Mouse (Mus musculus) A20 (cell line): ENCODE data around the gene Mapre1.
"Not testable (repeated sequence)": the region's sequence is repeated elsewhere in the genome, so short reads cannot be mapped to it uniquely, and the experiment has no call there.

Experiments
- DNase-seq: peaks from one replicate; pipeline ENCODE4 v3.0.0-alpha.2; 2011; ENCODE audit warnings: low read depth, low spot score

Gene Mapre1

GRCm38 (mm10) chr2:153740500-153741436, at the start of gene Mapre1:
Mapre1 (plus strand) TSS chr2:153741274.
- DNase-seq: peak; percentile 99

DNA sequence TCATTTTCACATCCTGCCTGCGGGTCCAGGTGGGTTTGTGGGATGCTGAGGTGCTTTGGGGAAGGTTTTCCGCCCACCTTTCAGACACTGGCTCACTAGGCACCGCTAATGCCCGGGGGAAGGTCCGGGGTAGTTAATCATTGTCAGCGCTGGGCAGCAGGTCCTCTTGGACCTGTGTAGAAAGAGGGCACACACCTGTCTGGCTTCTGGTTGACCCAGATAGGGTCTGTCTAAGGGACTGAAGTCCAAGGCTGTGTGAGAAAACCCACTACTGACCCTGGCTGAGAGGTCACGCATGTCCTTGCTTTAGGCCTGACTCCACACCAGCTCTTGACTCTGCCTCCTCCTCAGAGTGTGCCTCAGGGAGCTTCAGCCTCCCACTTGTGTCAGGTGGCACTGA, 47.7 kb upstream of the Mapre1 start:
- DNase-seq: not testable (repeated sequence)

DNA sequence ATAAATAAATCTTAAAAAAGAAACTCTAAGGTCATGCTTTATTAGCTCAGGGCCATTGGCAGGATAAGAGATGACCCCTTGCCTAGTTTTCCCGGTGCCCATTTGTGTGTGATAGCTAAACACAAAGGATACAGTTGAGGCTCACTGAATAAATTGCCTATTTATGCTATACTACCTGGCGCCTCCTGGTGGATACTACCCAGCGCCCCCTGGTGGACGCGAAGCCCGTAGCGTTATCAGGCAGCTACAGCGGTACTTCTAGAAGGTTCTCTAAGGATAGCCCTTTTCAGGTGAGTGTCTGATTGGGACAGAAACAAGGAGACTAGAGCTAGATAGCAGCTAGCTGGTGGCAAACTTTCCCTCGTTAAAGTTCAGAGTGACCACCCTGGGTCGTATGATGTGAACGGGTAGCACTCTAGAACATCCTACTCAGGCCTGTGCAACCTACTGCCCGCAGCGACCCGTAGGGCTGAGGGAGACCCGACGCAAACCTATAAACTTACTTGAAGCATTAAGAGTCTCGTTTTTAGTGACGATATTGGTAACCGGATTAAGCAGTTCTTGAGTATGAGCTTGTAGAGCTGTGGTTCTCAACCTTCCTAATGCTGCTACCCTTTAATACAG, 46.5 kb upstream of the Mapre1 start:
- DNase-seq: peak; percentile 70

- DNase-seq: no peak
These were observed 44.7 kb upstream of the Mapre1 start, which contains the start of gene Dnmt3c for GRCm38 (mm10) chr2:153696352-153696751. Dnmt3c (plus strand) TSS chr2:153696652.

DNA sequence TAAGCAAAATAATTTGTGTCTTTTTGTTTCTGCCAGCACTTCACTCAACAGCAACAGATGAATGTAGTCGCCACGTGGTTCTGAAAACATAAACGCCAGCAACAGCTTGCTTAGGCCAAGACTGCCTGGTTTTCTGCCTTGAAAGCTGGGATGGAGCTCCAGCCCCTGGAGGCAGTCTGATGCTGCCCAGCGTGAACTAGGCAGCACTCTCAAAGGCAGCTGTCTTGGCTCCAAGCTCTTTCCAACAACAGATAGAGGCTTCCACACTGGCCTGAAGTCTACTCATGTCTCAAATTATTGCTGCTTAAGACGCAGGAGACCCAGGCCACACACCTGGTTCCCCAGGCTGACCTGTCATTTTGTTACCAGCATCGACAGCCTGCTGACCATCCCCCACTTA, 37.7 kb upstream of the Mapre1 start:
- no peak for DNase-seq

GRCm38 (mm10) chr2:153710701-153711330, 30.3 kb upstream of the Mapre1 start:
- DNase-seq: peak; percentile 49

DNA sequence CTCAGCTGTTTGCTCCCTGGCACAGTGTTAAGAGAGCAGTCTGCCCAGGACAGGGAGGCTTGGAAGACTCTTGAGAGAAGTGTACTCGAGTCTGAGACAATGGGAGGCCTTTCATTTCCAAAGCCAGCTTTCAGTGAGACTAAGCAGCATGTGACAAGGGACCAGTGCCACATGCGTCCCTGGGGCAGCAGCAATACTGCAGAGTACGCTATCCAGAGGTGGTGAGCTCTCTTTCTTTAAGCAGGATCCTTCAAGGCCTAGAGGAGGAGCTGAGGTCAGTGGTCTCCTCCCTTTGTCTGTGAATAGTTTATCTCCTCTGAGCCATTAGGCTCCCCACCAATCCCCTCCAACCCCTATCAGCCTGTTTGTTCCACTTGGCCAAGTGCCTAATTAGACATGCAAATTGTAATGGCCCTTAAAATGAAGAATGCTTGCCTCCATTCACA, 28.4 kb upstream of the Mapre1 start:
- DNase-seq: peak; percentile 32

DNA sequence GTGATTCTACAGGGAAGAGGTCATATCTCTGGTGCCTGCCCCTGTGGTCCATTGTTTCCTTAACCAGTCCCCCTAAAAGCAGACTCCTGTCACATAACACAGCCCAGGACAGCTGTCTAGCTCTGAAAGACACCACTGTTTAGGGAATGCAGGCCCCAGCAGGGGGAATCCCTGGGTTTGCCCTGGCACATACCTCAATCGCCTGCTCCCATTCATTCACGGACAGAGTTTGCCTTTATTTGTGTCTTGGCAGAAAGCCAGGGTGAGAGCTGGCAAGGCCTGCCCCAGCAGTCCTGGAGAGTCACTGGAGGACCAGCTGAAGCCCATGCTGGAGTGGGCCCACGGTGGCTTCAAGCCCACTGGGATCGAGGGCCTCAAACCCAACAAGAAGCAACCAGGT, 27.8 kb upstream of the Mapre1 start:
- no peak for DNase-seq

DNA sequence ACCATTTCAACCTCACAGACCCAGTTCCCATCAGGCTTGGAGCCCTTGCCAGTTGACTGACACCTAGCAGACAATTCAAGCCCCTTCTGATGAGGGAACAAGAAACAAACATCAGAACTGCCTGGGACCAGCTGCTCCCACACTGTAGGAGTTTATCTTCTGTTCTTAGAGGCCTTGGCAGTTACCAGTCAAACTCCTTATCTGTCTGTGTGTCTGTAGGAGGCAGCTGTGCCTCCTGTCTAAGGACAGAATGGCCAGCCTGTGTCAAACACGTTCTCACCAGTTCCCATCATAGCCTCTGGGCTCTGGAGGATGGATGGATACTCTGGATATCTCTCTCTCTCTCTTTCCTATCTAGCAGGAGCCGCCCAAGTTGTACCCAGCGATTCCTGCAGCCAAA, 23.2 kb upstream of the Mapre1 start:
- not testable (repeated sequence) for DNase-seq

DNA sequence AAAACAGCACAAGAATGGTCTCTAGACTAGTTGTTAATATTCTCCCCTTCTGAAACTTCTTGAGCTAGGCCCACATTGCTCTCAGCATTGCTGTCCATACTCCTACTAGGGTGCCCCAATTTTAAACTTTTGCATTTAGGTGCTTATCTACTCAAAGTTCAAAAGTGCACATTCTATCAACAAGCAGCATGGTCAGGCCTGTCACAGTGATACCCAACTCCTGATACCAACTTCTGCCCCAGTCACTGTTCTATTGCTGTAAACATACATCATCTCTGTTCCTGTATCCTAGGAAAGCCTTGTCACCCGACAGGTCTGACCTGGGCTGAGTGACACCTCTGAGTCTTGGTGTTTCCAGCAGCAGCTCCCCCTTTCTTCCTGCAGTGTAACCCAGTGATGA, 18.0 kb upstream of the Mapre1 start:
- no peak for DNase-seq

- DNase-seq: no peak
These were observed 16.6 kb upstream of the Mapre1 start for GRCm38 (mm10) chr2:153724424-153724823.

- DNase-seq: no peak
These were observed 16.2 kb upstream of the Mapre1 start for GRCm38 (mm10) chr2:153724871-153725270.

GRCm38 (mm10) chr2:153725291-153725690, 15.8 kb upstream of the Mapre1 start:
- no peak for DNase-seq

GRCm38 (mm10) chr2:153734033-153734432, 7.0 kb upstream of the Mapre1 start:
- no peak for DNase-seq

- DNase-seq: no peak
These were observed 477 bp downstream of the Mapre1 start for GRCm38 (mm10) chr2:153741437-153742065.

DNA sequence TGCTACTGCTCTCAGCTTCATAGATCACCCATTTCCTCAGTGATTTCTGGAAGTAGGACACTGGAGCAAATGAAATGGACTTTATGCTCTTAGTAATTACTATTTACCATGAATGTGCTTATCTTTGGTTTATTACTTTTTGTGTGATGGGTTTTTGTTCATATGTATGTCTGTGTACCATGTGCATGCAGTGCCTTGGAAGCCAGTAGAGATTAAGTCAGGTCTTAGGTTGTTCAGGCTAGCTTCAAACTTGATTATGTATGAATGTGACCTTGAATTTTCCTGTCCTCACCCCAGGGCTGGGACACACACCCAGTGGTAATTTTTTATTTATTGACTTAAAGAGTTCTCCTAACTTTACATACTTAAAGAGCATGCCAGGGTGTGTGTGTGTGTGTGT, 6.9 kb downstream of the Mapre1 start:
- no peak for DNase-seq

GRCm38 (mm10) chr2:153750363-153750762, 9.3 kb downstream of the Mapre1 start:
- DNase-seq: no peak

DNA sequence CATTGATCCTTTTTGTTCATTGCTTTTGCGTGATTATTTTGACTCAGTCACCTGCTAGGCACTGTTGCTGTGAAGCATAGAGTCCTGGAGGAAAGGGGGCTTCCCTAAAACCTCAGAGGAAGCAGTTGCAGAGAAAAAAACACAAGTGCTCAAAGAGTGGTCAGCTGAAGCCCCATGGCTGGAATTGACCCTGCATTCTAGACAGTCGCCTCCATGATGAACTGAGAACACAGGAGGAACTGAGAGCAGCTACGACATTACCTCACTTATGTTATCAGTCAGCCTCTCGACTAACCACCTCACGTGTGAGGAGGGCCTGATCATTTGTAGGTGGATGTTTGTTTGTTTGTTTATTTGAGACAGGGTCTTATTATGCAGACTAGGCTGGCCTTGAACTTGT, 21.0 kb downstream of the Mapre1 start:
- peak; percentile 63 for DNase-seq

DNA sequence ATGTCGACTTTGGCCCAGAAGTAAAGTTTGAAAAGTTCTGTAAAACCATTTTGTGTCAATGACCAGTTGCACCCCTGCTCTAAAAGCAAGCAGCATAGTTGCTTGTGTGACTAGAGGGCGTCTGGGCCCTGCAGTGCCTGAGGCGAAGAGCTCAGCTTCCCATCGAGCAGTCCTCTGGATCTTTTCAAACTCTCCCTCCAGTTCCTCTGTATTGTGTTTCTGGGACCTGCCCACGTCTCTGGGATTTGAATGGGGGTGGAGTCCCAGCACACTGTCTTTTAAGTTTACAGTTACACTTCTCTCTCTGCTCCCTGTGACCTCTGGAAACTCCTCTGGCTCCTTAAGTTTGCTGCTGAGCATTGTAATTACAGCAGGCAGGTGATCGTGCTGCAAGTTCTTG, 26.4 kb downstream of the Mapre1 start:
- no peak for DNase-seq

- no peak for DNase-seq
These were observed 27.8 kb downstream of the Mapre1 start for GRCm38 (mm10) chr2:153768881-153769280.

DNA sequence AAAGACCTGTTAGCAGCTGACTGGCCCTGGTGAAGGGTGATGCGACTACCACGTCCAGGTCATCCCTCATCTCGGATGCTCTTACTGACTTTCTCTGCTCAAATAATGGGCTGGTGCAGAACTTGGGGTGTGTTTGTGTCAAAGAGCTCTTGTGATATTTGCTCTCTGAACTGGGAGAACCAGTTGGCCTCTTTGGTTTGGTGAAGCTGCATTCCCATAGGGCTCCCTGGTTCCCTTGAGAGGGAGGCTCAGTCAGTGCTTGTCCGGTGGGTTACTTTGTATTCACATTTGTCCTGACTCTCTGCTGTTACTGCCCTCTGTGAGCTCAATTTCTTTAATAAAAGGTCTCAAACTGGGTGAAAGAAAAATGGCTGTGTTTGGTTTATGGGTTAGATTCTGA, 31.9 kb downstream of the Mapre1 start:
- DNase-seq: no peak

DNA sequence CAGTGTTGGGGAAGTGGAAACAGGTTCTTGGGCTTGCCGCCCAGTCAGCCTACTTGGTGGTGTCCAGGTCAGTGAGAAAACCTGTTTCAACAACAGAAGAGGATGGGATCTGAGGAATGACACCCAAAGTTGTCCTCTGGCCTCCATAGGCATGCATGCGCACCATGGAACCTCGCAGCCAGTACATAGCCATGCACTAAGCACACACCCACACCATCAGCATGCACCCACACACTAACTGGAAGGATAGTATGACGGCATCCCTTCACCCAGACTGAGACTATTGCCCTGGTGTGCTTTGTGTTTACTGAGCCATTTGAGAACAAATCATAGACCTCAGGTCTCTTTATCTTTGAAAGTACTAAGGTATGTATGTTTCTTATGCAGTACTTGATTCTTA, 34.4 kb downstream of the Mapre1 start:
- DNase-seq: no peak
